Mouse (Mus musculus) CD8-positive naive resting alpha-beta T cell, adult 57 days (primary cell): Measurements from ENCODE around the gene Ptrhd1. TPM values are rescaled to one million over a fixed set of nuclear protein-coding genes. Genes with fewer than 3 reads are reported as not detected.

Experiments
- total RNA-seq: library from RNA; stranded (reverse); gene quantifications from one replicate; pipeline ENCODE4 v1.2.4, GENCODE M21; 2023

Gene Ptrhd1
- 4.3 TPM for total RNA-seq

DNA sequence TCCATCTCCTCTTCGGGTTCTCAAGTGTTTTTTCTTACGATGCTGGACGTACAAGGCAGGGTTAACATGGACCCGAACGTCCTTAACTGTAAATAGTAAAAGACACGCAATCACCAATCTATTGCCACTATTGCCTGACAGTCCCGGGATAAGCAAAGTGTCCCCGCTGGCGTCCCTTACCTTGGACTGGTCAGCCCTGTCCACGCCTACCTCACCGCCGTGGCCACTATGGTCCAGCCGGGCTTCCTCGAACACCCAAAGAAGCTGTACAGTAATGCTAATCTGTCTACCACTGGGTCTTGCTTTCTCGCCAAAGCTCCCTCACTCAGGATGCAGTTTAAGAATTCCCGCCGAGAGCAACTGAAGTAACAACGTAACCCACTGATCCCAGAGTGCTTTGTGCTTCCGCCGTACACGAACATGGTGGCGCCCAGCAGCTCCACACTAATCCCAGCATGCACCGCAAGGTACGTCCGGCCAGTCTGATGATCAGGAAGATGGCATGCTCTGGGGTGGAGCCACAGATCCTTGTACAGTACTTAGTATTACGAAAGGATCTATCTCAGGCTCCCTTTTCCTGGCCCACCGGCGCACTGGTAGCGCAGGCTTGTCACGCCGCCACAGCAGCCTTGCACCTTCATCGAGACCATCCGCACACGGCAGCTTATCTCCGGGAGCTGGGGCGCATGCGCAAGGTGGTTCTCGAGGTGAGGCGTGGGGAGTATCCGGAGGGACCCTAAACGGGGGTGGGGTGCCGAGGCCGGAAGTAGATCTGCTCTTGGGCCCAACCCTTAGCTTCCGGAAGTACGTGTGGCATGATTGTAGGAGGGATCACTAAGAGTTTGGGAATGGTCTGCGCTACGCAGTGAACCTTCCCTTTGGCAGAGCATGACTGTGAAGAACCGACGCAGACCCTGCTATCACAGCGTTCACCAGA lies at the start of gene Ptrhd1, which contains the start of gene Cenpo:
Gene Ptrhd1 (plus strand): TSS at position 456 of the 937 bp plus-strand sequence.
Gene Cenpo (minus strand): TSS at position 723 of the 937 bp plus-strand sequence.

Other genes starting within 250 kb of the Ptrhd1 start
- not detected for gene Efr3b, start 195.1 kb upstream of the Ptrhd1 start, total RNA-seq
- 14.5 TPM for gene Dnajc27, start 151.4 kb upstream of the Ptrhd1 start, total RNA-seq
- gene Adcy3, start 100.9 kb upstream of the Ptrhd1 start, total RNA-seq = 37.4 TPM
- gene Cenpo, start 267 bp downstream of the Ptrhd1 start, total RNA-seq = 29.7 TPM
- gene Ncoa1, start 243.2 kb downstream of the Ptrhd1 start, total RNA-seq = 34.3 TPM